Mouse (Mus musculus): Measurements from ENCODE around the gene Kcna2. TPM values are rescaled to one million over a fixed set of nuclear protein-coding genes. Genes with fewer than 3 reads are reported as not detected.

The Kcna2 gene
- polyA plus RNA-seq, 1 experiment from 2014 or later, result 0.06 TPM

- Histone ChIP-seq H3K9ac (ENCODE audit: low read depth, low read length) (no peak overlapping the region), H3K36me3 (ENCODE audit: control insufficient read depth, insufficient read depth, low read length) (no peaks in the 10 kb centered on the region), H3K4me3 (ENCODE audit: low read depth, low read length) (no peak overlapping the region), H3K27ac (ENCODE audit: low read depth, low read length) (no peak overlapping the region), H3K4me2 (no peak overlapping the region), H3K9me3 (replicated peaks; ENCODE audit: control insufficient read depth, low read length) (no peaks in the 10 kb centered on the region), H3K27me3 (ENCODE audit: control insufficient read depth, insufficient read depth, low read length) (peaks cover 41% of the 10 kb centered on the region), H3K4me1 (ENCODE audit: control insufficient read depth, insufficient read depth, low read length) (0 out of 2 replicates have a peak, but pooled peaks cover 3% of the 10 kb centered on the region)
- WGBS (ENCODE audit: insufficient replicate concordance), result 77% methylated on average over 6 of the region's 6 CpGs
- no peak for ATAC-seq (replicated peaks; ENCODE audit: insufficient number of reproducible peaks, low FRiP score, low TSS enrichment)
Observed at GRCm38 (mm10) chr3:107105986-107106385, 5.0 kb downstream of the Kcna2 start.

DNA sequence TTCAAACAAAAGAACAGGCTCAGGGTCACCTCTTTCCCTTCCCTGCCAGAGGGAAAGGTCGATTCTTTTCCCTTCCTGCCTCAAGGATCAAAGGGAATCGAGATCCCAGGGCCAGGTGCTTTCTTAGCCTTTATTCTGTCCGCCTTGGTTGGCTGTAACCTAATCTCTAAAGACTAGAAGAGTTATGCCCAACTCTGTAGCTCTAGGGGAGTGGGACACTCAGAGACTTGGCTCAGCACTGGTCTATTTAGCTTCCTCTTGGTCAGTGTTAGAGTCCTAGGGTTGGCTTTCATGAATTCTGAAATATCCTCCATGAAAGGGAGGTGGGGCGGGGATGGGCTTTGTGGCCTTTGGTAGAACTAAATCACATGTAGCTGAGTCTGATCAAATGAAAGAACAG, 11.6 kb downstream of the Kcna2 start:
- H3K27me3 ChIP-seq (ENCODE audit: control insufficient read depth, insufficient read depth, low read length), result no peaks in the 10 kb centered on the region
- no peak overlapping the region for H3K27ac ChIP-seq (ENCODE audit: low read depth, low read length)
- no peaks in the 10 kb centered on the region for H3K36me3 ChIP-seq (ENCODE audit: control insufficient read depth, insufficient read depth, low read length)
- no peak for ATAC-seq (replicated peaks; ENCODE audit: insufficient number of reproducible peaks, low FRiP score, low TSS enrichment)
- 49% methylated on average over 4 of the region's 4 CpGs for WGBS (ENCODE audit: insufficient replicate concordance)
- H3K4me3 ChIP-seq (ENCODE audit: low read depth, low read length), result no peak overlapping the region
- no peak overlapping the region for H3K9ac ChIP-seq (ENCODE audit: low read depth, low read length)
- H3K9me3 ChIP-seq (replicated peaks; ENCODE audit: control insufficient read depth, low read length), result no peaks in the 10 kb centered on the region
- no peaks in the 10 kb centered on the region for H3K4me1 ChIP-seq (ENCODE audit: control insufficient read depth, insufficient read depth, low read length)
- H3K4me2 ChIP-seq, result no peak overlapping the region

DNA sequence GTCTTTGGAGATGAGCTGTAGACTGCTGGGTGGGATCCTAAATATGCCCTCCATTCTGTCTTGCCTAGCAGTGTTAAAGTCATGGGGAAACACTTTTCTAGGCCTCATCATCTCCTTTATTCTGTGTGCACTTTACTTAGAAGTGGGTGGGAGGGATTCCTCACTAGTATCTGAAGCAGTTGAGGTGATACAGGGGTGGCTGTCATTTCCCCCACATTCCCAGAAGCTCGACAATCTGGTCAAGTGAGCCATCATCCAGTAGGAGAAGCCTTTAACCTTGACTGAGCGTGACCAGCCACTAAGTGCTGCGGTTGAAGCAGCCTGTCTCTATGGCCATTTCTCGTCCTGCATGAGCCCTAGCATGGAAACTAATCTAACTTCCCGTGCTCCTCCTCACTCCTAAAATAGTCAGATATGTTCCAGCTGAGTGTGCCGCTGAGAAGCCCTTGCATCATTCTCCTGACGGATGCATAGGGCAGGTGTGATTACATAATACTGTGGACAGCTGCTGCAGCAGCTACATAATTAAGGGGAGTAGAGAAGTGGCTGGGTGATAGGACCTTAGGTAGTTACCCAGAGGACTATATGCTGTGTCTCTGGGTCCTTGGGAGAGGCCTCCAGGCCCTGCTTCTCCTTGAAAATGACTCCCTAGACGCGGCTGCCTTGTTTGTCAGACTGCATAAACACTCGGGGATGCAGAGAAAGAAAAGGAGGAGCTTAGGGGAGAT, 12.2 kb downstream of the Kcna2 start:
- Histone ChIP-seq H3K27ac (ENCODE audit: low read depth, low read length) (no peak overlapping the region), H3K4me3 (ENCODE audit: low read depth, low read length) (no peak overlapping the region), H3K9me3 (replicated peaks; ENCODE audit: control insufficient read depth, low read length) (no peaks in the 10 kb centered on the region), H3K36me3 (ENCODE audit: control insufficient read depth, insufficient read depth, low read length) (no peaks in the 10 kb centered on the region), H3K9ac (ENCODE audit: low read depth, low read length) (no peak overlapping the region), H3K4me2 (no peak overlapping the region), H3K27me3 (ENCODE audit: control insufficient read depth, insufficient read depth, low read length) (no peaks in the 10 kb centered on the region), H3K4me1 (ENCODE audit: control insufficient read depth, insufficient read depth, low read length) (no peaks in the 10 kb centered on the region)
- WGBS (ENCODE audit: insufficient replicate concordance), result 58% methylated on average over 10 of the region's 10 CpGs
- no peak for ATAC-seq (replicated peaks; ENCODE audit: insufficient number of reproducible peaks, low FRiP score, low TSS enrichment)

- no peak for ATAC-seq (replicated peaks; ENCODE audit: insufficient number of reproducible peaks, low FRiP score, low TSS enrichment)
- no peak overlapping the region for H3K27ac ChIP-seq (ENCODE audit: low read depth, low read length)
- WGBS (ENCODE audit: insufficient replicate concordance), result 65% methylated on average over 14 of the region's 14 CpGs
- no peak overlapping the region for H3K4me2 ChIP-seq
- no peak overlapping the region for H3K9ac ChIP-seq (ENCODE audit: low read depth, low read length)
- no peaks in the 10 kb centered on the region for H3K36me3 ChIP-seq (ENCODE audit: control insufficient read depth, insufficient read depth, low read length)
- H3K4me3 ChIP-seq (ENCODE audit: low read depth, low read length), result no peak overlapping the region
- H3K9me3 ChIP-seq (replicated peaks; ENCODE audit: control insufficient read depth, low read length), result no peaks in the 10 kb centered on the region
- H3K4me1 ChIP-seq (ENCODE audit: control insufficient read depth, insufficient read depth, low read length), result no peaks in the 10 kb centered on the region
- H3K27me3 ChIP-seq (ENCODE audit: control insufficient read depth, insufficient read depth, low read length), result no peaks in the 10 kb centered on the region
Observed at GRCm38 (mm10) chr3:107113771-107114737, 13.1 kb downstream of the Kcna2 start.

- Histone ChIP-seq H3K36me3 (ENCODE audit: control insufficient read depth, insufficient read depth, low read length) (no peaks in the 10 kb centered on the region), H3K9me3 (replicated peaks; ENCODE audit: control insufficient read depth, low read length) (no peaks in the 10 kb centered on the region), H3K27ac (ENCODE audit: low read depth, low read length) (no peak overlapping the region), H3K9ac (ENCODE audit: low read depth, low read length) (no peak overlapping the region), H3K4me1 (ENCODE audit: control insufficient read depth, insufficient read depth, low read length) (no peaks in the 10 kb centered on the region), H3K4me2 (no peak overlapping the region), H3K27me3 (ENCODE audit: control insufficient read depth, insufficient read depth, low read length) (no peaks in the 10 kb centered on the region), H3K4me3 (ENCODE audit: low read depth, low read length) (no peak overlapping the region)
- WGBS (ENCODE audit: insufficient replicate concordance), result 81% methylated on average over 2 of the region's 2 CpGs
- no peak for ATAC-seq (replicated peaks; ENCODE audit: insufficient number of reproducible peaks, low FRiP score, low TSS enrichment)
Observed at GRCm38 (mm10) chr3:107114941-107115340, 14.0 kb downstream of the Kcna2 start.

- 74% methylated on average over 2 of the region's 2 CpGs for WGBS (ENCODE audit: insufficient replicate concordance)
- Histone ChIP-seq H3K4me3 (ENCODE audit: low read depth, low read length) (no peak overlapping the region), H3K27ac (ENCODE audit: low read depth, low read length) (no peak overlapping the region), H3K9me3 (replicated peaks; ENCODE audit: control insufficient read depth, low read length) (no peaks in the 10 kb centered on the region), H3K4me1 (ENCODE audit: control insufficient read depth, insufficient read depth, low read length) (no peaks in the 10 kb centered on the region), H3K36me3 (ENCODE audit: control insufficient read depth, insufficient read depth, low read length) (no peaks in the 10 kb centered on the region), H3K4me2 (no peak overlapping the region), H3K27me3 (ENCODE audit: control insufficient read depth, insufficient read depth, low read length) (no peaks in the 10 kb centered on the region), H3K9ac (ENCODE audit: low read depth, low read length) (no peak overlapping the region)
- no peak for ATAC-seq (replicated peaks; ENCODE audit: insufficient number of reproducible peaks, low FRiP score, low TSS enrichment)
Observed at GRCm38 (mm10) chr3:107115746-107116145, 14.8 kb downstream of the Kcna2 start.

GRCm38 (mm10) chr3:107119864-107120564, 19.1 kb downstream of the Kcna2 start:
- no peak overlapping the region for H3K27ac ChIP-seq (ENCODE audit: low read depth, low read length)
- no peak for ATAC-seq (replicated peaks; ENCODE audit: insufficient number of reproducible peaks, low FRiP score, low TSS enrichment)
- H3K4me2 ChIP-seq, result no peak overlapping the region
- no peaks in the 10 kb centered on the region for H3K27me3 ChIP-seq (ENCODE audit: control insufficient read depth, insufficient read depth, low read length)
- no peaks in the 10 kb centered on the region for H3K9me3 ChIP-seq (replicated peaks; ENCODE audit: control insufficient read depth, low read length)
- no peaks in the 10 kb centered on the region for H3K36me3 ChIP-seq (ENCODE audit: control insufficient read depth, insufficient read depth, low read length)
- 88% methylated on average over 2 of the region's 2 CpGs for WGBS (ENCODE audit: insufficient replicate concordance)
- H3K4me3 ChIP-seq (ENCODE audit: low read depth, low read length), result no peak overlapping the region
- no peaks in the 10 kb centered on the region for H3K4me1 ChIP-seq (ENCODE audit: control insufficient read depth, insufficient read depth, low read length)
- no peak overlapping the region for H3K9ac ChIP-seq (ENCODE audit: low read depth, low read length)

- Histone ChIP-seq H3K27me3 (ENCODE audit: control insufficient read depth, insufficient read depth, low read length) (no peaks in the 10 kb centered on the region), H3K4me3 (ENCODE audit: low read depth, low read length) (no peak overlapping the region), H3K4me1 (ENCODE audit: control insufficient read depth, insufficient read depth, low read length) (no peaks in the 10 kb centered on the region), H3K9me3 (replicated peaks; ENCODE audit: control insufficient read depth, low read length) (no peaks in the 10 kb centered on the region), H3K27ac (ENCODE audit: low read depth, low read length) (no peak overlapping the region), H3K4me2 (no peak overlapping the region), H3K9ac (ENCODE audit: low read depth, low read length) (no peak overlapping the region), H3K36me3 (ENCODE audit: control insufficient read depth, insufficient read depth, low read length) (no peaks in the 10 kb centered on the region)
- no peak for ATAC-seq (replicated peaks; ENCODE audit: insufficient number of reproducible peaks, low FRiP score, low TSS enrichment)
Observed at GRCm38 (mm10) chr3:107122306-107122705, 21.4 kb downstream of the Kcna2 start.
